ENCODE assay signal across 8 mouse cellular contexts in genomic region chr8:126497541-126498428, GRCm38 (mm10). TPM values are rescaled to one million over a fixed set of nuclear protein-coding genes. Genes with fewer than 3 reads are reported as not detected.
DNase-seq lines count a peak whose midpoint lies in the region; ATAC-seq and TF ChIP-seq lines count a peak whose summit lies in the region.

No protein-coding gene starts in this region.

- peak overlapping the region; percentile 39 for H3K4me3 ChIP-seq in forebrain, embryonic 12.5 days (replicated peaks)
- H3K4me3 ChIP-seq in heart, postnatal 0 days (ENCODE audit: low read depth, low read length), result peak overlapping the region; percentile 10
- H3K4me3 ChIP-seq in liver, embryonic 16.5 days (ENCODE audit: low read depth, low read length), result peak overlapping the region; percentile 35
- H3K4me3 ChIP-seq in neural tube, embryonic 13.5 days, result peak overlapping the region; percentile 38
- peak overlapping the region; percentile 74 for H3K4me3 ChIP-seq in testis, adult 2 months (ENCODE audit: control insufficient read depth, low read depth, low read length)

- peak overlapping the region; percentile 59 for H3K4me2 ChIP-seq in forebrain, embryonic 12.5 days
- H3K4me2 ChIP-seq in heart, postnatal 0 days (ENCODE audit: low read depth, low read length), result peak overlapping the region; percentile 45
- peak overlapping the region; percentile 57 for H3K4me2 ChIP-seq in liver, embryonic 16.5 days (ENCODE audit: low read depth, low read length)
- H3K4me2 ChIP-seq in neural tube, embryonic 13.5 days, result peak overlapping the region; percentile 62

- H3K27ac ChIP-seq in forebrain, embryonic 12.5 days, result peak overlapping the region; percentile 93
- H3K27ac ChIP-seq in heart, postnatal 0 days (ENCODE audit: low read depth), result peak overlapping the region; percentile 85
- peak overlapping the region; percentile 37; the same call in 1 of the 2 replicates for H3K27ac ChIP-seq in liver, embryonic 16.5 days (ENCODE audit: low read length)
- peak overlapping the region; percentile 86 for H3K27ac ChIP-seq in neural tube, embryonic 13.5 days (replicated peaks)
- H3K27ac ChIP-seq in testis, adult 2 months (ENCODE audit: control insufficient read depth, insufficient read depth, low read depth, low read length), result peak overlapping the region; percentile 72; the same call in 1 of the 2 replicates

- H3K9ac ChIP-seq in forebrain, embryonic 12.5 days, result peak overlapping the region; percentile 55
- peak overlapping the region; percentile 6 for H3K9ac ChIP-seq in heart, postnatal 0 days (replicated peaks; ENCODE audit: low read depth, low read length)
- peak overlapping the region; percentile 51 for H3K9ac ChIP-seq in liver, embryonic 16.5 days (ENCODE audit: low read depth, low read length)
- peak overlapping the region; percentile 70 for H3K9ac ChIP-seq in neural tube, embryonic 13.5 days

- peak; percentile 58; the same call in 1 of the 2 replicates for TF ChIP-seq POLR2A in testis, adult 2 months (IDR thresholded peaks at IDR 0.05; ENCODE audit: control insufficient read depth, low read depth, low read length)

- peaks cover 14% of the 10 kb centered on the region for H3K4me1 ChIP-seq in forebrain, embryonic 12.5 days
- peaks cover 10% of the 10 kb centered on the region for H3K4me1 ChIP-seq in heart, postnatal 0 days (ENCODE audit: control insufficient read depth, insufficient read depth)
- H3K4me1 ChIP-seq in liver, embryonic 16.5 days (ENCODE audit: control insufficient read depth, low read depth, low read length), result peaks cover 7% of the 10 kb centered on the region
- peaks cover 12% of the 10 kb centered on the region for H3K4me1 ChIP-seq in neural tube, embryonic 13.5 days (replicated peaks)
- H3K4me1 ChIP-seq in testis, adult 2 months (ENCODE audit: control insufficient read depth, insufficient read depth, low read length), result peaks cover 12% of the 10 kb centered on the region

- 6% methylated on average over 27 of the region's 27 CpGs for WGBS in forebrain, embryonic 12.5 days
- WGBS in heart, postnatal 0 days, result 30% methylated on average over 27 of the region's 27 CpGs
- WGBS in liver, embryonic 16.5 days (ENCODE audit: insufficient replicate concordance), result 34% methylated on average over 27 of the region's 27 CpGs
- 7% methylated on average over 27 of the region's 27 CpGs for WGBS in neural tube, embryonic 13.5 days

- H3K36me3 ChIP-seq in forebrain, embryonic 12.5 days (replicated peaks), result no peaks in the 10 kb centered on the region
- no peaks in the 10 kb centered on the region for H3K36me3 ChIP-seq in heart, postnatal 0 days (replicated peaks; ENCODE audit: control insufficient read depth, insufficient read depth, low read length)
- no peaks in the 10 kb centered on the region for H3K36me3 ChIP-seq in liver, embryonic 16.5 days (ENCODE audit: control insufficient read depth, insufficient read depth)
- no peaks in the 10 kb centered on the region for H3K36me3 ChIP-seq in neural tube, embryonic 13.5 days
- H3K36me3 ChIP-seq in testis, adult 2 months (ENCODE audit: control insufficient read depth, insufficient read depth, low read length), result no peaks in the 10 kb centered on the region

- H3K9me3 ChIP-seq in forebrain, embryonic 12.5 days, result no peaks in the 10 kb centered on the region
- H3K9me3 ChIP-seq in heart, postnatal 0 days (replicated peaks; ENCODE audit: control insufficient read depth, low read length), result no peaks in the 10 kb centered on the region
- H3K9me3 ChIP-seq in liver, embryonic 16.5 days (replicated peaks; ENCODE audit: control insufficient read depth, low read length), result no peaks in the 10 kb centered on the region
- H3K9me3 ChIP-seq in neural tube, embryonic 13.5 days, result no peaks in the 10 kb centered on the region

- TF ChIP-seq CTCF in heart, postnatal 0 days (IDR thresholded peaks at IDR 0.05; ENCODE audit: low read depth), result peak; percentile 99
- peak; percentile 98 for TF ChIP-seq CTCF in testis, adult 2 months (IDR thresholded peaks at IDR 0.05; ENCODE audit: control insufficient read depth, insufficient read depth, insufficient replicate concordance, low read depth, low read length)

- TF ChIP-seq EP300 in heart, postnatal 0 days (IDR thresholded peaks at IDR 0.05; ENCODE audit: low read depth), result peak; percentile 84

- ATAC-seq in forebrain, embryonic 12.5 days (ENCODE audit: low FRiP score), result peak; percentile 94
- ATAC-seq in heart, postnatal 0 days (ENCODE audit: insufficient read depth, low read depth), result peak; percentile 93
- peak; percentile 80 for ATAC-seq in liver, embryonic 16.5 days (ENCODE audit: low read depth)
- ATAC-seq in neural tube, embryonic 13.5 days (ENCODE audit: low read depth), result peak; percentile 94

- peak; percentile 90 to 93 for DNase-seq in CD8-positive naive resting alpha-beta T cell, adult 2 months (ENCODE audit: low read depth in 2 of 2, low spot score in 2 of 2)
- DNase-seq in c-Kit-positive CD71-positive TER-119-negative erythroid progenitor cells, embryonic 14.5 days (ENCODE audit: low read depth), result peak; percentile 76
- peak; percentile 96 for DNase-seq in heart, postnatal 0 days (ENCODE audit: low spot score)
- DNase-seq in kidney, postnatal 4 days, result peak; percentile 92 to 93

- peaks cover 22% of the 10 kb centered on the region; the same call in 1 of the 2 replicates for H3K27me3 ChIP-seq in forebrain, embryonic 12.5 days
- no peaks in the 10 kb centered on the region for H3K27me3 ChIP-seq in heart, postnatal 0 days (ENCODE audit: control insufficient read depth, insufficient read depth, low read length)
- no peaks in the 10 kb centered on the region for H3K27me3 ChIP-seq in liver, embryonic 16.5 days (ENCODE audit: control insufficient read depth, insufficient read depth, low read depth, low read length)
- no peaks in the 10 kb centered on the region for H3K27me3 ChIP-seq in neural tube, embryonic 13.5 days
- H3K27me3 ChIP-seq in testis, adult 2 months (ENCODE audit: control insufficient read depth, insufficient read depth, low read length), result no peaks in the 10 kb centered on the region; the same call in 1 of the 2 replicates

RNA-seq across cellular contexts. Expression of gene Tarbp1, which starts 22.9 kb away (rescaled TPM):
- 2.4 and 2.6 TPM in 2 replicates for polyA plus RNA-seq in forebrain, embryonic 12.5 days (2016; fragmentation: Nextera tagmentation; extraction: Ambion mirVana)
- total RNA-seq in heart, postnatal 0 days (2014; rRNA removed; ENCODE audit: low replicate concordance), result 5.6 and 7.3 TPM in 2 replicates
- polyA plus RNA-seq in heart, postnatal 0 days (2015; fragmentation: Nextera tagmentation; extraction: Ambion mirVana), result 0.73 and 0.92 TPM in 2 replicates
- 1.1 and 1.3 TPM in 2 replicates for polyA plus RNA-seq in liver, embryonic 16.5 days (2015; fragmentation: Nextera tagmentation; extraction: Ambion mirVana)
- polyA plus RNA-seq in neural tube, embryonic 13.5 days (2015; fragmentation: Nextera tagmentation; extraction: Ambion mirVana), result 1.5 and 1.6 TPM in 2 replicates
- polyA plus RNA-seq in testis, adult 2 months (2012; rRNA removed), result 0.27 and 0.40 TPM in 2 replicates

Comparison
In these comparisons a context has a peak if more than half of its experiments do, and no peak if none do; other contexts are left out.
1. Peak in every context shown above with its lines: DNase-seq, ATAC-seq, H3K4me3 ChIP-seq and H3K27ac ChIP-seq.
2. H3K27ac ChIP-seq: peak in every context shown above with its lines; median percentile 93 in forebrain, embryonic 12.5 days; 86 in neural tube, embryonic 13.5 days; 85 in heart, postnatal 0 days; 72 in testis, adult 2 months; 37 in liver, embryonic 16.5 days.
3. H3K4me3 ChIP-seq: peak in every context shown above with its lines; median percentile 74 in testis, adult 2 months; 39 in forebrain, embryonic 12.5 days; 38 in neural tube, embryonic 13.5 days; 35 in liver, embryonic 16.5 days; 10 in heart, postnatal 0 days.
4. H3K9ac ChIP-seq: peak in every context shown above with its lines; median percentile 70 in neural tube, embryonic 13.5 days; 55 in forebrain, embryonic 12.5 days; 51 in liver, embryonic 16.5 days; 6 in heart, postnatal 0 days.